Mouse (Mus musculus) gastrocnemius, postnatal 4 days (tissue): ENCODE data around the gene Gm28576. TPM values are rescaled to one million over a fixed set of nuclear protein-coding genes. Genes with fewer than 3 reads are reported as not detected.
"Not testable (repeated sequence)": the region's sequence is repeated elsewhere in the genome, so short reads cannot be mapped to it uniquely, and the experiment has no call there.

Experiments
- DNase-seq, 2 experiments: peaks; one replicate each; pipeline ENCODE4 v3.0.0; 2021 to 2022; ENCODE audit warnings: low spot score in 2 of 2, mixed read lengths in 2 of 2
- long read RNA-seq, 2 experiments: library from polyadenylated mRNA; stranded (forward); transcript quantifications; one replicate each; pipeline ENCODE4 v2.0.0; 2021
- total RNA-seq, 2 experiments: library from RNA; stranded (reverse); gene quantifications; 2 replicates each; pipeline ENCODE4 v1.2.3; 2021

Gene Gm28576
- total RNA-seq: not detected
- long read RNA-seq, experiment 1: 0 reads
- long read RNA-seq, experiment 2: 0 reads

- DNase-seq: not testable (repeated sequence)
Observed at GRCm38 (mm10) chrY:7722641-7723040, at the start of gene Gm28576. Gene Gm28576, plus strand, starts transcription at chrY:7722941.

Other genes with a start within 250 kb of the Gm28576 start
- gene Gm20826, start 84.5 kb upstream of the Gm28576 start, total RNA-seq: under 1 TPM in 1 of 2 experiments, not detected in 1; 0.05 TPM